Mouse (Mus musculus) heart, embryonic 11.5 days (tissue): ENCODE data around the gene Ubqln4. TPM values are rescaled to one million over a fixed set of nuclear protein-coding genes. Genes with fewer than 3 reads are reported as not detected.
A peak's percentile ranks its signal among the peaks of the same experiment; 100 is the strongest.
"Not testable (repeated sequence)": the region's sequence is repeated elsewhere in the genome, so short reads cannot be mapped to it uniquely, and the experiment has no call there.

Experiments
- ATAC-seq: fragments of 200-750 bp; cut with Nextera tagmentation; replicated peaks from 2 replicates; pipeline ENCODE4 v1.8.0; 2017; ENCODE audit warnings: moderate library complexity; ENCODE audit not compliant: insufficient number of reproducible peaks, low FRiP score, low TSS enrichment
- H3K27ac ChIP-seq: fragments of 300-500 bp; sonication (generic); 2 replicates; pipeline ENCODE4 v1.5.1; 2014; ENCODE audit warnings: mild to moderate bottlenecking, low read depth, low read length
- H3K27me3 ChIP-seq: fragments of 300-500 bp; sonication (generic); 2 replicates; pipeline ENCODE4 v1.6.1; 2014; ENCODE audit warnings: mild to moderate bottlenecking, low read length, mixed read lengths; ENCODE audit not compliant: control insufficient read depth, insufficient read depth
- H3K36me3 ChIP-seq: fragments of 300-500 bp; sonication (generic); 2 replicates; pipeline ENCODE4 v1.6.1; 2014; ENCODE audit warnings: mild to moderate bottlenecking, low read length, moderate library complexity, mixed read lengths; ENCODE audit not compliant: control insufficient read depth, insufficient read depth
- H3K4me1 ChIP-seq: fragments of 300-500 bp; sonication (generic); 2 replicates; pipeline ENCODE4 v1.6.1; 2014; ENCODE audit warnings: low read length; ENCODE audit not compliant: control insufficient read depth, insufficient read depth
- H3K4me2 ChIP-seq: fragments of 300-500 bp; sonication (generic); 2 replicates; pipeline ENCODE4 v1.6.1; 2014; ENCODE audit warnings: mild to moderate bottlenecking, moderate library complexity
- H3K4me3 ChIP-seq: fragments of 300-500 bp; sonication (generic); 2 replicates; pipeline ENCODE4 v1.5.1; 2014; ENCODE audit warnings: low read depth, low read length
- H3K9ac ChIP-seq: fragments of 300-500 bp; sonication (generic); 2 replicates; pipeline ENCODE4 v1.6.1; 2014; ENCODE audit warnings: mild to moderate bottlenecking, low read depth, low read length, moderate library complexity
- H3K9me3 ChIP-seq: fragments of 300-500 bp; sonication (generic); replicated peaks from 2 replicates; pipeline ENCODE4 v1.6.1; 2016; ENCODE audit warnings: low read length; ENCODE audit not compliant: control insufficient read depth
- WGBS: fragments of 180-500 bp; shearing (Covaris S2); extraction: QIAGEN DNeasy Blood & Tissue Kit; methylation state at CpG from one replicate; pipeline ENCODE4 v1.1.7; 2014; ENCODE audit not compliant: insufficient replicate concordance; 5-methylcytosine and 5-hydroxymethylcytosine counted together
- polyA plus RNA-seq: library from polyadenylated mRNA; unstranded; fragments of >200 nt; fragmentation: Nextera tagmentation; extraction: Ambion mirVana; gene quantifications from 2 replicates; pipeline ENCODE4 v1.2.1, GENCODE M21; 2014

The Ubqln4 gene
- polyA plus RNA-seq, 1 experiment from 2014 or later, result 48.8 TPM

- ATAC-seq, result no peak
- Histone ChIP-seq H3K27me3 (no peaks in the 10 kb centered on the region), H3K4me1 (peaks cover 28% of the 10 kb centered on the region), H3K36me3 (peaks cover 13% of the 10 kb centered on the region), H3K9me3 (no peaks in the 10 kb centered on the region), H3K4me3 (no peak overlapping the region), H3K4me2 (no peak overlapping the region), H3K9ac (no peak overlapping the region; the same call in 1 of the 2 replicates), H3K27ac (0 out of 2 replicates have a peak overlapping the region, but pooled peaks have one; percentile 19)
- WGBS, result 36% methylated on average over 5 of the region's 5 CpGs
These were observed 36.7 kb downstream of the Ubqln4 start for GRCm38 (mm10) chr3:88590246-88590645.

GRCm38 (mm10) chr3:88591044-88591443, 37.5 kb downstream of the Ubqln4 start:
- Histone ChIP-seq H3K9ac (peak overlapping the region; percentile 44), H3K27me3 (no peaks in the 10 kb centered on the region), H3K27ac (no peak overlapping the region), H3K4me2 (no peak overlapping the region), H3K36me3 (peaks cover 9% of the 10 kb centered on the region), H3K9me3 (no peaks in the 10 kb centered on the region), H3K4me3 (no peak overlapping the region), H3K4me1 (peaks cover 28% of the 10 kb centered on the region)
- 0 out of 2 replicates have a peak, but pooled peaks have one; percentile 23 for ATAC-seq
- 35% methylated on average over 3 of the region's 3 CpGs for WGBS

- ATAC-seq, result no peak
- no peak overlapping the region for H3K4me2 ChIP-seq
- no peaks in the 10 kb centered on the region for H3K9me3 ChIP-seq
- H3K4me1 ChIP-seq, result peaks cover 28% of the 10 kb centered on the region
- H3K27ac ChIP-seq, result no peak overlapping the region
- 39% methylated on average over 9 of the region's 9 CpGs for WGBS
- 0 out of 2 replicates have a peak overlapping the region, but pooled peaks have one; percentile 2 for H3K9ac ChIP-seq
- H3K27me3 ChIP-seq, result no peaks in the 10 kb centered on the region
- H3K4me3 ChIP-seq, result no peak overlapping the region
- H3K36me3 ChIP-seq, result peaks cover 7% of the 10 kb centered on the region
These were observed 38.6 kb downstream of the Ubqln4 start for GRCm38 (mm10) chr3:88591950-88592731.

GRCm38 (mm10) chr3:88592942-88593576, 39.5 kb downstream of the Ubqln4 start:
- H3K27me3 ChIP-seq, result no peaks in the 10 kb centered on the region
- no peak overlapping the region for H3K4me3 ChIP-seq
- no peak overlapping the region for H3K9ac ChIP-seq
- no peak overlapping the region; the same call in 1 of the 2 replicates for H3K4me2 ChIP-seq
- no peak for ATAC-seq
- H3K9me3 ChIP-seq, result no peaks in the 10 kb centered on the region
- H3K36me3 ChIP-seq, result peaks cover 2% of the 10 kb centered on the region
- no peak overlapping the region for H3K27ac ChIP-seq
- peaks cover 28% of the 10 kb centered on the region for H3K4me1 ChIP-seq
- 70% methylated on average over 10 of the region's 10 CpGs for WGBS

- Histone ChIP-seq H3K4me2 (no peak overlapping the region), H3K4me3 (no peak overlapping the region), H3K9ac (0 out of 2 replicates have a peak overlapping the region, but pooled peaks have one; percentile 28), H3K27ac (no peak overlapping the region), H3K9me3 (no peaks in the 10 kb centered on the region), H3K27me3 (no peaks in the 10 kb centered on the region), H3K36me3 (no peaks in the 10 kb centered on the region), H3K4me1 (peaks cover 28% of the 10 kb centered on the region)
- 43% methylated on average over 10 of the region's 10 CpGs for WGBS
- no peak for ATAC-seq
These were observed 40.5 kb downstream of the Ubqln4 start for GRCm38 (mm10) chr3:88593893-88594580.

GRCm38 (mm10) chr3:88596547-88596946, 43.0 kb downstream of the Ubqln4 start:
- not testable (repeated sequence) for ATAC-seq, H3K9ac ChIP-seq, H3K36me3 ChIP-seq, H3K4me3 ChIP-seq, H3K9me3 ChIP-seq, H3K27ac ChIP-seq, H3K4me2 ChIP-seq, H3K27me3 ChIP-seq
- 84% methylated on average over 4 of the region's 4 CpGs for WGBS
- peaks cover 14% of the 10 kb centered on the region for H3K4me1 ChIP-seq

- Histone ChIP-seq H3K4me1 (no peaks in the 10 kb centered on the region; the same call in 1 of the 2 replicates), H3K9me3 (no peaks in the 10 kb centered on the region), H3K4me2 (no peak overlapping the region), H3K9ac (no peak overlapping the region), H3K27ac (no peak overlapping the region), H3K36me3 (no peaks in the 10 kb centered on the region), H3K27me3 (no peaks in the 10 kb centered on the region), H3K4me3 (no peak overlapping the region)
- ATAC-seq, result no peak
- 82% methylated on average over 4 of the region's 4 CpGs for WGBS
These were observed 48.9 kb downstream of the Ubqln4 start for GRCm38 (mm10) chr3:88602466-88602865.

- Histone ChIP-seq H3K4me1 (peaks cover 8% of the 10 kb centered on the region), H3K4me2 (no peak overlapping the region), H3K9ac (no peak overlapping the region), H3K27me3 (no peaks in the 10 kb centered on the region), H3K36me3 (no peaks in the 10 kb centered on the region), H3K27ac (0 out of 2 replicates have a peak overlapping the region, but pooled peaks have one; percentile 32), H3K4me3 (no peak overlapping the region), H3K9me3 (no peaks in the 10 kb centered on the region)
- no peak; the same call in 1 of the 2 replicates for ATAC-seq
- 21% methylated on average over 6 of the region's 6 CpGs for WGBS
These were observed 50.2 kb downstream of the Ubqln4 start for GRCm38 (mm10) chr3:88603714-88604161.
